Comparison of ENCODE assay signal across 22 mouse cellular contexts in genomic region chr1:80088651-80089050, GRCm38 (mm10).
DNase-seq lines count a peak whose midpoint lies in the region; ATAC-seq lines count a peak whose summit lies in the region.
"Had no signal": no experiment of that assay in that cellular context is flagged by ENCODE, and none has a peak within 500 bp of the region (broad histone marks: within the 10 kb centered on the region; RNA-seq: fewer than 3 reads in every experiment).

No protein-coding gene starts in this region.

- H3K27ac ChIP-seq in hindbrain, embryonic 14.5 days = no peak overlapping the region
- H3K27ac ChIP-seq in hindbrain, embryonic 12.5 days = no peak overlapping the region
- no peak overlapping the region for H3K27ac ChIP-seq in neural tube, embryonic 14.5 days (ENCODE audit: low read depth, low read length)
- H3K27ac ChIP-seq: embryonic facial prominence, embryonic 15.5 days; forebrain, embryonic 10.5 days; gastrocnemius, adult 2 months; heart, embryonic 10.5 days; intestine, embryonic 15.5 days had no signal

- no peaks in the 10 kb centered on the region for H3K9me3 ChIP-seq in hindbrain, embryonic 14.5 days (ENCODE audit: control insufficient read depth, low read length)
- H3K9me3 ChIP-seq in hindbrain, embryonic 12.5 days (replicated peaks) = no peaks in the 10 kb centered on the region
- H3K9me3 ChIP-seq in neural tube, embryonic 14.5 days (ENCODE audit: control insufficient read depth, low read length) = no peaks in the 10 kb centered on the region
- H3K9me3 ChIP-seq: embryonic facial prominence, embryonic 15.5 days; forebrain, embryonic 10.5 days; heart, embryonic 10.5 days; intestine, embryonic 15.5 days had no signal

- H3K4me3 ChIP-seq in hindbrain, embryonic 14.5 days (replicated peaks; ENCODE audit: low read length) = no peak overlapping the region
- H3K4me3 ChIP-seq in hindbrain, embryonic 12.5 days = no peak overlapping the region
- no peak overlapping the region for H3K4me3 ChIP-seq in neural tube, embryonic 14.5 days (ENCODE audit: low read depth, low read length)
- H3K4me3 ChIP-seq: embryonic facial prominence, embryonic 15.5 days; erythroblast, embryonic 14.5 days; forebrain, embryonic 10.5 days; gastrocnemius, adult 2 months; heart, embryonic 10.5 days; intestine, embryonic 15.5 days had no signal

- no peak overlapping the region for H3K9ac ChIP-seq in hindbrain, embryonic 14.5 days
- no peak overlapping the region for H3K9ac ChIP-seq in hindbrain, embryonic 12.5 days
- no peak overlapping the region for H3K9ac ChIP-seq in neural tube, embryonic 14.5 days (replicated peaks; ENCODE audit: low read depth, low read length)
- H3K9ac ChIP-seq: embryonic facial prominence, embryonic 15.5 days; intestine, embryonic 15.5 days had no signal

- H3K27me3 ChIP-seq in hindbrain, embryonic 14.5 days (ENCODE audit: control insufficient read depth, insufficient read depth, low read length) = no peaks in the 10 kb centered on the region
- no peaks in the 10 kb centered on the region for H3K27me3 ChIP-seq in hindbrain, embryonic 12.5 days
- no peaks in the 10 kb centered on the region for H3K27me3 ChIP-seq in neural tube, embryonic 14.5 days (ENCODE audit: control insufficient read depth, insufficient read depth, low read length)
- H3K27me3 ChIP-seq: embryonic facial prominence, embryonic 15.5 days; intestine, embryonic 15.5 days had no signal

- WGBS in hindbrain, embryonic 14.5 days = 53% methylated on average over 5 of the region's 5 CpGs
- WGBS in hindbrain, embryonic 12.5 days = 65% methylated on average over 5 of the region's 5 CpGs
- WGBS in neural tube, embryonic 14.5 days = 31% methylated on average over 5 of the region's 5 CpGs

- no peaks in the 10 kb centered on the region for H3K4me1 ChIP-seq in hindbrain, embryonic 14.5 days (replicated peaks; ENCODE audit: control insufficient read depth, insufficient read depth, low read length)
- no peaks in the 10 kb centered on the region for H3K4me1 ChIP-seq in hindbrain, embryonic 12.5 days
- peaks cover 3% of the 10 kb centered on the region; the same call in 1 of the 2 replicates for H3K4me1 ChIP-seq in neural tube, embryonic 14.5 days (ENCODE audit: control insufficient read depth, insufficient read depth, low read length)
- H3K4me1 ChIP-seq: embryonic facial prominence, embryonic 15.5 days; forebrain, embryonic 10.5 days; heart, embryonic 10.5 days; intestine, embryonic 15.5 days had no signal

- peak; percentile 60; the same call in 1 of the 2 replicates for ATAC-seq in hindbrain, embryonic 14.5 days (ENCODE audit: low FRiP score)
- no peak; the same call in 1 of the 2 replicates for ATAC-seq in hindbrain, embryonic 12.5 days (ENCODE audit: low FRiP score)
- ATAC-seq in neural tube, embryonic 14.5 days (ENCODE audit: low read depth) = peak; percentile 92
- ATAC-seq in frontal cortex, adult (ENCODE audit: low TSS enrichment) = no peak
- ATAC-seq: forebrain, embryonic 16.5 days; intestine, embryonic 15.5 days had no signal

- no peak overlapping the region for H3K4me2 ChIP-seq in hindbrain, embryonic 14.5 days (replicated peaks)
- H3K4me2 ChIP-seq in hindbrain, embryonic 12.5 days (replicated peaks) = no peak overlapping the region
- H3K4me2 ChIP-seq in neural tube, embryonic 14.5 days (ENCODE audit: low read depth, low read length) = no peak overlapping the region
- H3K4me2 ChIP-seq: embryonic facial prominence, embryonic 15.5 days; intestine, embryonic 15.5 days had no signal

- no peaks in the 10 kb centered on the region for H3K36me3 ChIP-seq in hindbrain, embryonic 14.5 days (replicated peaks; ENCODE audit: control insufficient read depth, insufficient read depth)
- no peaks in the 10 kb centered on the region for H3K36me3 ChIP-seq in hindbrain, embryonic 12.5 days
- no peaks in the 10 kb centered on the region for H3K36me3 ChIP-seq in neural tube, embryonic 14.5 days (ENCODE audit: control insufficient read depth, insufficient read depth, low read length)
- H3K36me3 ChIP-seq: embryonic facial prominence, embryonic 15.5 days; forebrain, embryonic 10.5 days; heart, embryonic 10.5 days; intestine, embryonic 15.5 days had no signal

- no peak for DNase-seq in hindbrain, embryonic 14.5 days (ENCODE audit: low spot score)
- DNase-seq in retina, embryonic 14.5 days (ENCODE audit: low spot score) = peak; percentile 25
- DNase-seq in retina, postnatal 1 day = no peak
- DNase-seq: adrenal gland, adult 2 months; adrenal gland, postnatal 25 days; cerebellum, adult 11 months; cerebellum, adult 8-10 months; cerebellum, postnatal 14 days; embryo, embryonic 11 days; gastrocnemius, adult 2 months; gastrocnemius, postnatal 25 days; heart, postnatal 10 days; heart, postnatal 4 days had no signal

Comparison
In these comparisons a context has a peak if more than half of its experiments do, and no peak if none do; other contexts are left out.
1. ATAC-seq: peak in hindbrain, embryonic 14.5 days (single experiment) and neural tube, embryonic 14.5 days (single experiment); none in hindbrain, embryonic 12.5 days (single experiment) and frontal cortex, adult (single experiment).